Mouse (Mus musculus) intestine, embryonic 14.5 days (tissue): ENCODE measurements around the gene Gpr173. TPM values are rescaled to one million over a fixed set of nuclear protein-coding genes. Genes with fewer than 3 reads are reported as not detected.

Experiments
- ATAC-seq: fragments of 200-750 bp; cut with Nextera tagmentation; replicated peaks from 2 replicates; pipeline ENCODE4 v1.8.0; 2017; ENCODE audit warnings: low read depth, moderate number of reproducible peaks, moderate TSS enrichment, moderate library complexity; ENCODE audit not compliant: low FRiP score, low TSS enrichment
- DNase-seq: peaks from one replicate; pipeline ENCODE4 v3.0.0-alpha.2; 2018; ENCODE audit warnings: low spot score
- H3K27ac ChIP-seq: fragments of 300-500 bp; sonication (generic); 2 replicates; pipeline ENCODE4 v1.5.1; 2014; ENCODE audit warnings: low read depth, mild to moderate bottlenecking, control low read depth
- H3K27me3 ChIP-seq: fragments of 300-500 bp; sonication (generic); replicated peaks from 2 replicates; pipeline ENCODE4 v1.6.1; 2014; ENCODE audit warnings: low read length, control low read depth; ENCODE audit not compliant: control insufficient read depth, insufficient read depth
- H3K36me3 ChIP-seq: fragments of 300-500 bp; sonication (generic); 2 replicates; pipeline ENCODE4 v1.6.1; 2014; ENCODE audit warnings: low read length, control low read depth; ENCODE audit not compliant: control insufficient read depth, insufficient read depth
- H3K4me1 ChIP-seq: fragments of 300-500 bp; sonication (generic); replicated peaks from 2 replicates; pipeline ENCODE4 v1.6.1; 2014; ENCODE audit warnings: low read length, control low read depth, mixed read lengths; ENCODE audit not compliant: control insufficient read depth, insufficient read depth
- H3K4me2 ChIP-seq: fragments of 300-500 bp; sonication (generic); 2 replicates; pipeline ENCODE4 v1.6.1; 2014; ENCODE audit warnings: low read length
- H3K4me3 ChIP-seq: fragments of 300-500 bp; sonication (generic); 2 replicates; pipeline ENCODE4 v1.5.1; 2014; ENCODE audit warnings: low read depth, low read length, control low read depth, mixed read lengths
- H3K9ac ChIP-seq: fragments of 300-500 bp; sonication (generic); 2 replicates; pipeline ENCODE4 v1.6.1; 2014; ENCODE audit warnings: mild to moderate bottlenecking, low read length
- H3K9me3 ChIP-seq: fragments of 300-500 bp; sonication (generic); 2 replicates; pipeline ENCODE4 v1.6.1; 2016; ENCODE audit warnings: low read length, control low read depth; ENCODE audit not compliant: control insufficient read depth
- WGBS: fragments of 180-500 bp; shearing (Covaris S2); extraction: QIAGEN DNeasy Blood & Tissue Kit; methylation state at CpG from one replicate; pipeline ENCODE4 v1.1.7; 2014; 5-methylcytosine and 5-hydroxymethylcytosine counted together
- polyA plus RNA-seq: library from polyadenylated mRNA; unstranded; fragments of >200 nt; fragmentation: Nextera tagmentation; extraction: Ambion mirVana; gene quantifications from 2 replicates; pipeline ENCODE4 v1.2.1, GENCODE M21; 2014

The Gpr173 gene
- polyA plus RNA-seq, result 3.9 and 4.2 TPM in 2 replicates

GRCm38 (mm10) chrX:152368397-152369273, at the start of gene Gpr173:
Gene Gpr173, minus strand, starts transcription at chrX:152368704.
- H3K4me2 ChIP-seq, result peak within 1 kb of the TSS; percentile 50
- peak within 1 kb of the TSS; percentile 48 for H3K4me3 ChIP-seq
- WGBS, result 8% methylated on average over 20 of the region's 24 CpGs
- DNase-seq, result peak; percentile 80
- peaks cover 3% of the 10 kb centered on the region; the same call in 1 of the 2 replicates for H3K4me1 ChIP-seq
- 0 out of 2 replicates have a peak, but pooled peaks cover 11% of the 10 kb centered on the region for H3K27me3 ChIP-seq
- H3K36me3 ChIP-seq, result no peaks in the 10 kb centered on the region
- no peak within 1 kb of the TSS; the same call in 1 of the 2 replicates for H3K27ac ChIP-seq
- H3K9ac ChIP-seq, result peak within 1 kb of the TSS; percentile 51
- ATAC-seq, result peak; percentile 94
- H3K9me3 ChIP-seq, result no peaks in the 10 kb centered on the region

GRCm38 (mm10) chrX:152403251-152403650, 34.7 kb upstream of the Gpr173 start:
- no peak overlapping the region for H3K4me2 ChIP-seq
- H3K36me3 ChIP-seq, result no peaks in the 10 kb centered on the region
- H3K27me3 ChIP-seq, result 0 out of 2 replicates have a peak, but pooled peaks cover 2% of the 10 kb centered on the region
- H3K9me3 ChIP-seq, result no peaks in the 10 kb centered on the region
- no peak overlapping the region for H3K9ac ChIP-seq
- no peak overlapping the region for H3K27ac ChIP-seq
- H3K4me1 ChIP-seq, result no peaks in the 10 kb centered on the region
- no peak overlapping the region for H3K4me3 ChIP-seq
- no peak for ATAC-seq
- WGBS, result 74% methylated on average over 1 of the region's 1 CpGs
- no peak for DNase-seq

GRCm38 (mm10) chrX:152400096-152400495, 31.6 kb upstream of the Gpr173 start:
- WGBS, result 78% methylated on average over 2 of the region's 2 CpGs
- no peak overlapping the region for H3K9ac ChIP-seq
- DNase-seq, result no peak
- H3K4me2 ChIP-seq, result no peak overlapping the region
- ATAC-seq, result no peak
- 0 out of 2 replicates have a peak, but pooled peaks cover 5% of the 10 kb centered on the region for H3K27me3 ChIP-seq
- no peaks in the 10 kb centered on the region for H3K9me3 ChIP-seq
- H3K36me3 ChIP-seq, result no peaks in the 10 kb centered on the region
- H3K27ac ChIP-seq, result no peak overlapping the region
- H3K4me3 ChIP-seq, result no peak overlapping the region
- no peaks in the 10 kb centered on the region for H3K4me1 ChIP-seq

GRCm38 (mm10) chrX:152368054-152368396, 479 bp downstream of the Gpr173 start:
- peak overlapping the region; percentile 50 for H3K4me2 ChIP-seq
- no peak for DNase-seq
- peak overlapping the region; percentile 51 for H3K9ac ChIP-seq
- 21% methylated on average over 4 of the region's 4 CpGs for WGBS
- no peaks in the 10 kb centered on the region for H3K36me3 ChIP-seq
- H3K27me3 ChIP-seq, result 0 out of 2 replicates have a peak, but pooled peaks cover 11% of the 10 kb centered on the region
- peaks cover 3% of the 10 kb centered on the region; the same call in 1 of the 2 replicates for H3K4me1 ChIP-seq
- H3K27ac ChIP-seq, result no peak overlapping the region
- ATAC-seq, result peak; percentile 18; the same call in 1 of the 2 replicates
- no peaks in the 10 kb centered on the region for H3K9me3 ChIP-seq
- peak overlapping the region; percentile 48 for H3K4me3 ChIP-seq

- 62% methylated on average over 2 of the region's 2 CpGs for WGBS
- H3K27me3 ChIP-seq, result peaks cover 11% of the 10 kb centered on the region; the same call in 1 of the 2 replicates
- no peak for ATAC-seq
Measured at GRCm38 (mm10) chrX:152366418-152366817, 2.1 kb downstream of the Gpr173 start.

GRCm38 (mm10) chrX:152352553-152353153, 15.9 kb downstream of the Gpr173 start:
- Histone ChIP-seq H3K27me3 (0 out of 2 replicates have a peak, but pooled peaks cover 12% of the 10 kb centered on the region), H3K27ac (no peak overlapping the region), H3K4me3 (no peak overlapping the region), H3K4me2 (no peak overlapping the region), H3K36me3 (no peaks in the 10 kb centered on the region), H3K4me1 (no peaks in the 10 kb centered on the region), H3K9me3 (no peaks in the 10 kb centered on the region), H3K9ac (no peak overlapping the region)
- DNase-seq, result peak; percentile 60
- WGBS, result 22% methylated on average over 5 of the region's 5 CpGs
- peak; percentile 58; the same call in 1 of the 2 replicates for ATAC-seq

More at GRCm38 (mm10) chrX:152366418-152366817, 2.1 kb downstream of the Gpr173 start:
- Histone ChIP-seq H3K9ac (no peak overlapping the region), H3K4me2 (no peak overlapping the region), H3K9me3 (no peaks in the 10 kb centered on the region), H3K36me3 (no peaks in the 10 kb centered on the region), H3K4me3 (no peak overlapping the region), H3K4me1 (peaks cover 3% of the 10 kb centered on the region; the same call in 1 of the 2 replicates), H3K27ac (no peak overlapping the region)
- no peak for DNase-seq

GRCm38 (mm10) chrX:152347041-152347440, 21.5 kb downstream of the Gpr173 start:
- no peaks in the 10 kb centered on the region for H3K4me1 ChIP-seq
- no peaks in the 10 kb centered on the region for H3K36me3 ChIP-seq
- H3K9ac ChIP-seq, result no peak overlapping the region
- ATAC-seq (no peak), DNase-seq (no peak)
- no peaks in the 10 kb centered on the region for H3K9me3 ChIP-seq
- no peak overlapping the region for H3K4me2 ChIP-seq
- peaks cover 20% of the 10 kb centered on the region for H3K27me3 ChIP-seq
- H3K27ac ChIP-seq, result no peak overlapping the region
- no peak overlapping the region for H3K4me3 ChIP-seq
- WGBS, result 96% methylated on average over 14 of the region's 14 CpGs

GRCm38 (mm10) chrX:152346587-152346986, 21.9 kb downstream of the Gpr173 start:
- no peak overlapping the region for H3K4me3 ChIP-seq
- no peaks in the 10 kb centered on the region for H3K36me3 ChIP-seq
- H3K27ac ChIP-seq, result no peak overlapping the region
- no peaks in the 10 kb centered on the region for H3K4me1 ChIP-seq
- no peaks in the 10 kb centered on the region for H3K9me3 ChIP-seq
- H3K27me3 ChIP-seq, result peaks cover 20% of the 10 kb centered on the region
- no peak overlapping the region for H3K9ac ChIP-seq
- no peak overlapping the region for H3K4me2 ChIP-seq
- DNase-seq, result no peak
- ATAC-seq, result no peak
- WGBS, result 91% methylated on average over 15 of the region's 15 CpGs
